Mouse (Mus musculus) neutrophil, adult 5-6 weeks (primary cell): ENCODE results near the gene Amigo3. TPM values are rescaled to one million over a fixed set of nuclear protein-coding genes. Genes with fewer than 3 reads are reported as not detected.
A peak's percentile ranks its signal among the peaks of the same experiment; 100 is the strongest.
"Not testable (repeated sequence)": the region's sequence is repeated elsewhere in the genome, so short reads cannot be mapped to it uniquely, and the experiment has no call there.

Source experiments
- ATAC-seq: fragments of 151-379, 151-347 bp; 2 replicates; pipeline ENCODE4 v1.8.0; 2017; ENCODE audit warnings: mild to moderate bottlenecking, moderate TSS enrichment; ENCODE audit not compliant: insufficient number of reproducible peaks, poor library complexity, low FRiP score, severe bottlenecking; ENCODE audit errors: extremely low read depth
- total RNA-seq: library from RNA; stranded (forward); fragments of 200-1000 nt; gene quantifications from 2 replicates; pipeline ENCODE4 v1.2.3, GENCODE M21; 2017

The Amigo3 gene
- 3.6 and 4.5 TPM in 2 replicates for total RNA-seq

DNA sequence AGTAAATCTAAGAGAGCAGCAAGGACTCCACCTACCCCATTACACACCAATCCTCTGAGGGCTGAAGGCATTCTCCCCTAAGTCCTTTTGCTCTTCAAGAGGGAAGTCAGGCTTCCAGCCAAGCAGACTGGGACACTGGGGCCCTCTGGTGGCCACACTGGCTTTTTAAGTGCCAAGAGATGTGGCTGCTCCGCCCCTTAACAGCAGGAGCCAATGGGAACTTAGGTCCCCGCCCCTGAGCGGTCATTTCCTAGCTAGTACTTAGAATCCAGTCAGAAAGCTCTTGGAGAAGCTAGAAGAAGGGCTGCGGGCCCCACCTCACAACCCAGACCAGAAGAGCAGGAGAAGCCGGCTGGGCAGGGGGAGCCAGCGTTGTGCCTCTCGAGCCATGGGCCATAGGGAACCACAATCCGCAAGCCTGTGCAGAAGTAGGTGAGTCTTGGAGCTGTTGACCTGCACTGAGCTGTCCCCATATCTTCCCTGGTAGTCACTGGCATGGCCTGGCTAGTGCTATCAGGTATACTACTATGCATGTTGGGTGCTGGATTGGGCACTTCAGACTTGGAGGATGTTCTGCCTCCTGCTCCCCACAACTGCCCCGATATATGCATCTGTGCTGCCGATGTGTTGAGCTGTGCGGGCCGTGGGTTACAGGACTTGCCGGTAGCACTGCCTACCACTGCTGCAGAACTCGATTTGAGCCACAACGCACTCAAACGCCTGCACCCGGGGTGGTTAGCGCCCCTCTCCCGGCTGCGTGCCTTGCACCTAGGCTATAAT, at the start of gene Amigo3:
Gene Amigo3, plus strand, starts transcription at position 275 of the 780 bp plus-strand sequence.
- ATAC-seq: peak; percentile 74

GRCm38 (mm10) chr9:108003531-108003890, 49.4 kb upstream of the Amigo3 start:
- ATAC-seq: no peak

GRCm38 (mm10) chr9:108008041-108008440, 44.9 kb upstream of the Amigo3 start:
- no peak for ATAC-seq

- ATAC-seq: no peak
These were observed 42.6 kb upstream of the Amigo3 start for GRCm38 (mm10) chr9:108010385-108010784.

DNA sequence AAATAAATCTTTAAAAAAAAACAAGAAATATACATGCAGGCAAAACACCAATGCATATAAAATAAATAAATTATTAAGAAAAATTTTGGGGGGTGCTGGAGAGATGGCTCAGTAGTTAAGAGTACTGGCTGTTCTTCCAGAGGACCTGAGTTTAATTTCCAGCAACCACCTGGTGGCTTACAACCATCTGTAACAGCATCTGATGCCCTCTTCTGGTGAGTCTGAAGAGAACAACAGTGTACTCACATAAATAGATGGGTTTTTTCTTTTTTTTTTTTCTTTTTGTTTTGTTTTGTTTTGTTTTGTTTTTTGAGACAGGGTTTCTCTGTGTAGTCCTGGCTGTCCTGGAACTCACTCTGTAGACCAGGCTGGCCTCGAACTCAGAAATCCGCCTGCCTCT, 39.4 kb upstream of the Amigo3 start:
- not testable (repeated sequence) for ATAC-seq

DNA sequence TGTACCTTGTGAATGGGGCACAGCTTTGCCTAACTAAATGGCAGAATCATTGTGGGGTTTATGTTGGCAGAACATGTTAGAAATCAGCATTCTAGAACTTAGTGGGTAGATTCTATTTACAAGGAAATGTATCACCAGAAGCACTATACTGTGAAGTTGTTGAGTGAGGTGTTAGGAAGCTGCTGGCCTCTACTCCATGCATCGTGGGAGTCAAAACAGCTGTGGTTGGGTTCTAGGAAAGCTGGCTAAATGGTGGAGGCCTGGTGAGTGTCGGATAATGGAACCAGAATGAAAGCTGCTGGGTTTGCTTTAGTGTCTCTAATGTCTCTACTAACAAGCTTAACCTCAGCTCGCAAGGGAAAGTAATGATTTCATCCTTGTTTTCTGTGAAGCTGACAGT, 35.8 kb upstream of the Amigo3 start:
- ATAC-seq: no peak

- ATAC-seq: no peak
These were observed 32.2 kb upstream of the Amigo3 start for GRCm38 (mm10) chr9:108020741-108021140.

DNA sequence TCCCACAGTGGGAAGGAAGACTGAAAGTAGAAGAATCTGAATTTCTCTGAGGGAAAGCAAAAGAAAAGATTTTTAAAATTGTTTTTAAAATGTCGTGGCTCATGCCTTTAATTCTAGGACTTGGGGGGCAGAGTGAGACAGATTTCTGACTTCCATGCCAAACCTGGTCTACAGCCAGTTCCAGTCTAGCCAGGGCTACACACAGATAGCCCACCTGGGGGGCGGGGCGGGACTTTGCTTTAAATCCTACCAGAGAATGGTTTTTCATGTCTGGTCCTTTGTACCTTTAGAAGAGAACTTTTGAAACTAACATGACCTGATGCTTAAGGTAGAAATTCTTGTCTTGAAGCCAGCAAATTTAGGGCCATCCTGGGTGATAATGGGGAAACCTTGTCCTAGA, 29.7 kb upstream of the Amigo3 start:
- no peak for ATAC-seq

- ATAC-seq: no peak
These were observed 26.4 kb upstream of the Amigo3 start for GRCm38 (mm10) chr9:108026584-108026983.

GRCm38 (mm10) chr9:108027867-108028266, 25.1 kb upstream of the Amigo3 start:
- no peak for ATAC-seq

- ATAC-seq: no peak
These were observed 20.8 kb upstream of the Amigo3 start for GRCm38 (mm10) chr9:108032126-108032525.

DNA sequence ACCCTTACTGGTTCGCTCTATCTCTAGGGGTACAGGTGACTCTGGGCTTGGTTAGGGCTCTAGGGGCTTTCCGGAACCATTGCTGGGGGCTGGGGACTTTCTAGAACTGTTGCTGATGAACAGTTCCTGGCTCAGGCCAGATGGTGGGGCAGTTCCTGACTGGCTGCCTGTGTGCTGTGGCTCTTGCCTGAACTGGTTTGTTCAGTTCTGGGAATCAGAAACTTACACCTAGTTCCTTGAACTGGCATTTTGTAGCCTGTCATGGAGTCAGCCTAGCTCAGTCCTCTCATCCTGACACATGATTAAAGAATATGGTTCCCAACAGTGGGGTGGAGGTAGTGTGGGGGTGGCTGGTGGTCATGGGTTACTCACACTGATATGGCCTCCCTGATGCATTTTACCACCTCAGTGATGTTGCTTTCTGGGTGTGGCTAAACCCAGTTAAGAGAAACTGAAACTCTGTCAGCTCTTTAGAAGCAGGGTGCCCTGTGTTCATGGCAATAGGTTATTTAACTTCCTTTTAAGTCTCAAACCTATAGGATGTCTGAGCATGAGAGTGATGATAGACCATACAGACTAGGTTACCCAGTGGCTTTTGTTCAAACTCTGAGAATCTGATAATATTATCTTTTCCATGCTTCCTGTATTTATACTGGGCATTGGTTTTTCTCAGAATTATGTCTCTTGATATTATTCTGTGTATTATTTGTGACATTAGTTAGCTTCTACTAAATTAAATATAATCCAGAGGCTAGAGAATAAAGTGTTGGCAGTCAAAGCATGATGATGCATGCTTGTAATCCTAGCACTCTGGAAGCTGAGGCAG, 17.4 kb upstream of the Amigo3 start:
- ATAC-seq: peak; percentile 41; the same call in 1 of the 2 replicates

- no peak for ATAC-seq
These were observed 8.0 kb upstream of the Amigo3 start for GRCm38 (mm10) chr9:108044751-108045492.

GRCm38 (mm10) chr9:108046582-108046981, 6.4 kb upstream of the Amigo3 start:
- ATAC-seq: no peak

DNA sequence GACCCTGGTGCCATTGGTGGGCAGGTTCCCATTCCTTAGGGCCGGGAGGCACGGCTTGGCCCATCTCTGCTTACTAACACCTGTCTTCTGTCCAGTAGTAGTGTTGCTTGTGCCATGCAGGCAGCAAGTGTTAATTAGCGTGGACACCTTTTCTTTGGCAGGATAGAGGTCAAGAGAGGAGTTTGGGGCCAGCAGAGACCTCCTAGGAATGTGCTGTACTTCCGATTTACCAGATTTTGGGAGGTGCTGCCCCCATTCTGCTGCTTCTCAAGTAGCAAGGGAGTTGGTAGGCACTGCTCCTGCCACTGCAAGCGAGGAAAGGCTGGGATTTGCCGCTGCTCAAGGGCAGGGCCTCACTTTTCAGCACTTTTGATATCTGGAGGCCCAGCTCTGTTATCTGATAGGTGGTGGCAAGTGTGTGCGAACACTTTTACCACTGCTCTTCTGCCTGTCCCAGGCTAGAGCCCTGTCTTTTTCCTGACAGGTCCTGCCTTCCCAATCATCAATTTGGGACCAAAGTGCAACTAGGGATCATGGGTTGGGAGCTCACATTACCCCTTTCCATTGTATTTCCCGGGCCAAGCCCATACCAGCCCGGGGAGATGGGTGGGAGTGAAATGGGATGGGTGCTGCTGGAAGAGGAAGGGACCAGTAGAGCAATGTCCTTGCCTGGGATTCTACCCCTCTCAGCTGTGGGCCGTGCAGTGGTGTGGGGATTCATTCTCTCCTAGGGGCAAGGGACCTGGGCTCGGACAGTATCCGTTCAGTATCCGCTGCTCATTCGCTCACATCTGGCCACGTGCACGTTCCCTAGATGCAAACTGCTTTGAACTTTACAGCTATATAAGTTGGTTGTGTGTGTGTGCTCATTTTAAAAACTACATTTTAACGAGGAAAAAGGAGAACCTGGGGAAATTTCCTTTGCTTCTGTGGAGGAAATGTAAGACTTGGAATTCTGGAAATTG, 5.1 kb upstream of the Amigo3 start:
- ATAC-seq: no peak

DNA sequence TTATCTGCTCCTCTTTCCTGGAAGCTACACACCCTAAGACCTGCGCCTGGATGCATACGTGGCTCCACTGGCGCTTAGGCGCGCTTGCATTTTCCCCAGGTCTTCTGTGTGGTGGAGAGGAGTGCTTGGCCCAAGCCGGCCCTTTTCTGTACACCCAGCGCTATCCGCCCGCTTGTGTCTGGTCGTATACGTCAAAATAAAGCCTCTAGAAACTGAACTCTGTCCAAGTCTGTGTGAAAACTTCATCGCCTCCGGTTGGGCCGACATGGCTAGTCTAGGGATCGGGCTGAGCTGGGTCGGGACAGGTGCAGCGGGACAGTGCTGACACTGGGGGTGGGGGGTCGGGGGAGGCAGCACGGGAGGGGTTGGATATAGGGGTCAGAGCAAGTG, 4.4 kb upstream of the Amigo3 start:
- no peak for ATAC-seq

GRCm38 (mm10) chr9:108049016-108049455, 3.9 kb upstream of the Amigo3 start, which contains the start of gene Gmppb:
Gene Gmppb (plus strand): TSS chr9:108049242.
- peak; percentile 87 for ATAC-seq

DNA sequence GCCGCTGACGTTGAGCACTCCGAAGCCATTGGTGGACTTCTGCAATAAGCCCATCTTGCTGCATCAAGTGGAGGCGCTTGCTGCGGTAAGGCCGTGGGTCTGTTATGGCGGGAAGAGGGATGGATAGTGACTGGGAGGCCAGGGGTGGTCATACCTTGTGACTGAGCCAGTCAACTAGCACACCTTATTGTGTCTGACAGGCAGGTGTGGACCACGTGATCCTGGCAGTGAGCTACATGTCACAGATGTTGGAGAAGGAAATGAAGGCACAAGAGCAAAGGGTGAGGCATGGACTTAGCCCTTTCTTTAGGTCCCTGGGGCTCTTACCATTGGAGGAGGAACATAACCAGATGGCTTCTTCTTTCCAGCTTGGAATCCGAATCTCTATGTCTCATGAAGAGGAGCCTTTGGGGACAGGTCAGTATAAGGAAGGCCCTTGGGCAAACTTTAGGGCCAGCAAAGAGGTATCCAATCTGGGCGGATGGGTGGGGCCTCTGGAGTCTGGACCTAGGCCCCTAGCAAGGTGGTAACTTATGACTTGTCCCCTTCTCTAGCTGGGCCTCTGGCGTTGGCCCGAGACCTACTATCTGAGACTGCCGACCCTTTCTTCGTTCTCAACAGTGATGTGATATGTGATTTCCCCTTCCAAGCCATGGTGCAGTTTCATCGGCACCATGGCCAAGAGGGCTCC, 3.3 kb upstream of the Amigo3 start:
- ATAC-seq: no peak
